Mouse (Mus musculus) monocyte, adult 5-6 weeks (primary cell): ENCODE results near the gene Fcrls. TPM values are rescaled to one million over a fixed set of nuclear protein-coding genes. Genes with fewer than 3 reads are reported as not detected.

Source experiments
- ATAC-seq: fragments of 153-309, 156-312 bp; replicated peaks from 2 replicates; pipeline ENCODE4 v1.8.0; 2017; ENCODE audit warnings: mild to moderate bottlenecking; ENCODE audit not compliant: low TSS enrichment, insufficient number of reproducible peaks, severe bottlenecking, poor library complexity, low FRiP score
- total RNA-seq: library from RNA; stranded (forward); fragments of 200-1000, 200-491, 200-594 nt; gene quantifications from 3 replicates; pipeline ENCODE4 v1.2.3, GENCODE M21; 2017

The Fcrls gene
- 0.43 to 1.3 TPM (median 0.78 TPM) in 3 replicates for total RNA-seq

DNA sequence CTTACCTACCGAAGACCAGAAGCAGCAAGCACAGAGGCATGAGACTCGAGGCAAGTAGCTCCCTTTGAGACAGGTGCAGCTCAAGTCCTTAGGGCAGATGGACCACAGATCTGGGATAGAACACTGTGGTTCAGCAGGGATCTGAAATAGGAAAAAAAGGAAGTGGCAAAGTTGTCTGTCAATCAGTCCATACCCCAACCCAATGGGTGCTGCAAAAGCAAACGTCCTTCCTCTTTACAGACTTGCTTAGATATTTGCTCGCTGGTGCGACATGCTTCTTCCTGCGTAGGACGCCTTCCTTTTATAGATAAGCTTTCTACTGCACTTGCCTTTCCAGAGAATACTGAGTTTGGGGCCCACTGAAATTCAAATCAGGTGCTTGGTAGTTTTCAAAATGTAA, at the start of gene Fcrls:
Gene Fcrls (minus strand): TSS at position 303 of the 400 bp plus-strand sequence.
- 0 out of 2 replicates have a peak, but pooled peaks have one; percentile 37 for ATAC-seq

DNA sequence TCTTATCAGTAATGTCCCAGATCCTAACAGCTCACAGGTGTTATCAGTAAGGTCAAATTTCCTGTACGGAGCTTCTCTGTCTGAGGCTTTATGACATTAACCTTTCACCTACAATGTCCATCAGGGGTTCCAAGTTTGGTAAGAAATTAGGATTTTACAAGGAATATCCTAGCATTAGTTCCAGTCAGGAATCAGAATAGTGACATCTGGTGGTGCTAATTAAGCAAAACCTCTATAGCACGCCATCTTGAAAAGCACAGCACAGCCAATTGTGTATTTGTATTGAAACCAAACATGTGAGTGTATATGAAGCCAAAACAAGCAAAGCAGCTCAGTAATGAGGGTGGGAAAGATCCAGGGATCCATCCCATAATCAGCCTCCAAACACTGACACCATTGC, 46.4 kb upstream of the Fcrls start:
- ATAC-seq = no peak

- ATAC-seq = no peak
Observed at GRCm38 (mm10) chr3:87299901-87300300, 36.4 kb upstream of the Fcrls start.

GRCm38 (mm10) chr3:87274372-87274771, 10.8 kb upstream of the Fcrls start:
- ATAC-seq = 0 out of 2 replicates have a peak, but pooled peaks have one; percentile 50

- no peak for ATAC-seq
Observed at GRCm38 (mm10) chr3:87266581-87266980, 3.0 kb upstream of the Fcrls start.

- no peak for ATAC-seq
Observed at GRCm38 (mm10) chr3:87255239-87255638, 8.3 kb downstream of the Fcrls start.

GRCm38 (mm10) chr3:87249571-87249970, 14.0 kb downstream of the Fcrls start:
- ATAC-seq = no peak

- ATAC-seq = no peak
Observed at GRCm38 (mm10) chr3:87247292-87247691, 16.2 kb downstream of the Fcrls start.

DNA sequence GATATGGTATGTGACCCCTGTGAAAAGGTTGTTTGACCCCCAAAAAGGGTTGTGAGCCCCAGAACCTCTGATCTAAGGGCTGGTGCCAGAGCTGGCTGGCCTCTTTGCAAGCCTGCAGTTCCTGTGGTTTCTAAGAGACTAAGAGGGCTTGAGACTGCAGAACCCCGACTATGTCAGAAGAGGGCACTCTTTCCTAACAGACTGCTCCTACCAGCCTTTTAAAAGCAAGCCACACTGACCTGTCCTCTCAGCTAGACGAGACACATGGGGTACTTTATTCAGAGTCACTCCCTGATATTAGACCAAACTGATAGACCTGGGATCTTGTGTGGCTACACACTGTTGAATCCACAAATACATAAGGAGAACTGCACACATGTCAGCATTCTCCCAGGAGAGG, 19.9 kb downstream of the Fcrls start:
- ATAC-seq = peak; percentile 71

DNA sequence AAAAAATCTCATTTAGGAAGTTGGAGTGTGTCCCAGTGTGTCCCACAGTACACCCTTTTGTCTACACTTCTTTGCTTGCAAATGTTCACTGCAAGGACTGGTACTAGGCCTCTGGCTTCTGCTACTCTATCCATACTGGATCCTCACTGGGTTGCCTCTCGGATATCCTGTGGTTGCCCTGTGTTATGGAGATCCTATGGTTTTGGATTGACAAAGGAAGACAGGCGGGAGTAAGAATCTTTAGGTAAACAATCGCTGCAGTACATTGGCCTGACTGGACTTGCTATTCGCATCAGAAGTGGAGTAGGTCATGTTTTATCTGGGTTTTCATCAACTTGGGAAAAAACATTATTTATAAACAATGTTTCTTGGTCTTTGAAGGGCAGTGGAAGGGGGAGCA, 22.6 kb downstream of the Fcrls start:
- ATAC-seq = no peak

DNA sequence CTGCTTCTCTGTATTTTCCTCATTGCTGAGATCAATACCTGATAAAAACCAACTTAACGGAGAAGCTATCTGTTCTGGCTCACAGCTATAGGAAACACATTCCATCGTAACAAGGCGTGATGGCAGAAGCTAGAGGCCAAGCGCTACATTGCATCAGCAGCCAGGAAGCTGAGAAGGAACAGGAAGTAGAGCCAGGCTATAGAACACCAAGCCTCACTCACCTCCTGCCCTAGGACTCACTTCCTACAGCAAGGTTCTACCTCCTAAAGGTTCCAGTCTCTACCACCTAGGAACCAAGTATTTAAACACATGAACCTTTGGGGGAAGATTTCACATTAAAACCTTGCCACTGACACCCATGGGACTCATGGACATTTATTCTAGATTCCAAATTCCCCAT, 39.9 kb downstream of the Fcrls start:
- no peak for ATAC-seq

- no peak for ATAC-seq
Observed at GRCm38 (mm10) chr3:87222346-87222745, 41.2 kb downstream of the Fcrls start.

GRCm38 (mm10) chr3:87215176-87215575, 48.4 kb downstream of the Fcrls start:
- no peak; the same call in 1 of the 2 replicates for ATAC-seq

- no peak for ATAC-seq
Observed at GRCm38 (mm10) chr3:87214221-87214864, 49.2 kb downstream of the Fcrls start.

DNA sequence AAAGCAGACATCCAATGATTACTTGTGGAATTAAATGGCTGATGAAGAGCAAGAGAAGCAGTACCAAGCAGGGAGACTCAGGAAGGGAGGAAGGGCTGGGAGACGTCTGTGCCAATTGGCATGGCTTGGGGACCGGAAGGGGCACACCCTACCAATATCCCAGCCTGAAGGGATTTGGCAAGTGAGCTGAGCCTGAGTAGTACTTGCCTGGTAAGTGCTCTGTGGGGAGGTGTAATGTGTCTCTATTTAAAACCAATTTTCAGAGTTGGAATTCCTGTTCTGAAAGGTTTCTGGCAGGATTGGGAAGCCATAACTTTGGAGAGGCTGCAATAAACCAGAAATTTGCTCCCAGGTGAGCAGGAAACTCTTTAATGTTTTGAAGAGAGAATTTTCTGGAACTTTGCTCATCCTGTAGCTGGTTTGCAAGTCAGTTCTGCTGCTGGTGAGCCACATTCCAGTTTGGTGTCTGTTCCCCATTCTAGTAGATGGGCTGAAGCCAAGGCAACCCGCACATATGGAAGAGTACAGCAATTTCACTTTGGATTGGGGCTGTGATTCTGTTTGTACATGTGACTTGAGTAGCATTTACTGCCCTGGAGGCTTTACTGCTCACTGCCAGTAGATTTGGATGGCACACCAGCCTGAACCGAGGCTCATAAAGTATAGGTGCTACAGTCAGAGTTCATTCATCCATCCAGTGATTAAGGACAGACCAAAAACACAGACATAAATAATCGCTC, 57.0 kb downstream of the Fcrls start:
- ATAC-seq = no peak

Other genes with a start within 250 kb of the Fcrls start
- gene Kirrel, start 89.0 kb downstream of the Fcrls start, total RNA-seq = not detected in 3 replicates
- not detected in 3 replicates for gene Cd5l, start 94.1 kb upstream of the Fcrls start, total RNA-seq
- gene Fcrl1, start 112.6 kb upstream of the Fcrls start, total RNA-seq = 18.4 to 24.6 TPM (median 22.8 TPM) in 3 replicates
- gene Fcrl5, start 172.0 kb upstream of the Fcrls start, total RNA-seq = 2.7 to 5.0 TPM (median 3.8 TPM) in 3 replicates